In the genomic region with DNA sequence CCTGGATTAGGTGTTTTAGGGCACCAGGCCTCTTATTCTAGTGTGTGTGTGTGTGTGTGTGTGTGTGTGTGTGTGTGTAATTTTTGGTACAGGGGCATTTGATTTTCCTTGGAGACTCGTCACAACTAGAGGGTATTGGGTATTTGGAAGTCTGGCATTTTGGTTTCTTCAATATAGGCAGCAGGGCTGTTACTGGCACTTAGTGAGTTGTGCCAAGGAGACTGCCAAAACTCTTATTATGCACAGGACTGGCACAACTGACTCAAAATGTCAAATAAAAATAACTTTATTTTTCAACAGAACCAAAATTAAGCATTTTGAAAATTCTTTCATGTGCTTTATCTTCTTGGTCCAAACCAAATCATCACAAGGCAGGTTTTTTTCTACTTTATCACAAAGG, we compare ENCODE assay signal across 17 mouse cellular contexts.
"Had no signal": no experiment of that assay in that cellular context is flagged by ENCODE, and none has a peak within 500 bp of the region (broad histone marks: within the 10 kb centered on the region; RNA-seq: fewer than 3 reads in every experiment).

No protein-coding gene starts in this region.

- H3K27ac ChIP-seq: lung, embryonic 15.5 days; macrophage; midbrain, embryonic 13.5 days; midbrain, embryonic 15.5 days; neural tube, embryonic 12.5 days; stomach, embryonic 15.5 days; stomach, postnatal 0 days had no signal

- H3K4me3 ChIP-seq: lung, embryonic 15.5 days; megakaryocyte, embryonic 14.5 days; midbrain, embryonic 13.5 days; midbrain, embryonic 15.5 days; neural tube, embryonic 12.5 days; stomach, embryonic 15.5 days had no signal

- H3K4me1 ChIP-seq: lung, embryonic 15.5 days; midbrain, embryonic 13.5 days; midbrain, embryonic 15.5 days; neural tube, embryonic 12.5 days; stomach, embryonic 15.5 days had no signal

- H3K27me3 ChIP-seq: lung, embryonic 15.5 days; megakaryocyte, embryonic 14.5 days; midbrain, embryonic 13.5 days; midbrain, embryonic 15.5 days; neural tube, embryonic 12.5 days; stomach, embryonic 15.5 days had no signal

- H3K9ac ChIP-seq: lung, embryonic 15.5 days; midbrain, embryonic 13.5 days; midbrain, embryonic 15.5 days; neural tube, embryonic 12.5 days; stomach, embryonic 15.5 days had no signal

- DNase-seq: lung, adult 2 months; lung, postnatal 14 days; lung, postnatal 36 days; right cerebral cortex, postnatal 14 days; thymus, adult 2 months; thymus, postnatal 25 days; thymus, postnatal 4 days had no signal

- H3K36me3 ChIP-seq: lung, embryonic 15.5 days; midbrain, embryonic 13.5 days; midbrain, embryonic 15.5 days; neural tube, embryonic 12.5 days; stomach, embryonic 15.5 days had no signal

- ATAC-seq: lung, postnatal 0 days; midbrain, embryonic 13.5 days; midbrain, embryonic 15.5 days had no signal

- H3K9me3 ChIP-seq: lung, embryonic 15.5 days; megakaryocyte, embryonic 14.5 days; midbrain, embryonic 13.5 days; midbrain, embryonic 15.5 days; neural tube, embryonic 12.5 days; stomach, embryonic 15.5 days had no signal

- H3K4me2 ChIP-seq: lung, embryonic 15.5 days; midbrain, embryonic 11.5 days; midbrain, embryonic 13.5 days; midbrain, embryonic 15.5 days; neural tube, embryonic 12.5 days; stomach, embryonic 15.5 days had no signal
